ENCODE assay signal across 24 mouse cellular contexts in the genomic region with DNA sequence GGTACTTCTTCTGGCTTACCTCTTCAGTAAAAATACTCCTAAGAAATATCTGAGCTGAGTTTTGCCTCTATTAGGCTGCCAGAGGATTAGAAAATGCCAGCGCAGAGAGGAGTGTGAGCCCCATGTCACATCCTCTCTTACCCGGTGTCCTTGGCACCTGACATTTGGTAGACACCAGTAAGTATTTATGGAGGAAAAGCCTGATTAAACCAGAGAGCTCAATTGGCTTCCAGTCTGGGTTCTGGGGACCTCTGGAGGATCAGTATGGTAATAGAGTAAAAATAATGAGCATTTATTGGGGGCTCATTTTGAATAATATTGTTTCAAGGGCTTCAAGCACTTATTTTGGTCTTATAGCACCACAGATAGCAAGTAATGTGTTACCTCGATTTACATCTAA. TPM values are rescaled to one million over a fixed set of nuclear protein-coding genes. Genes with fewer than 3 reads are reported as not detected.
DNase-seq lines count a peak whose midpoint lies in the region; ATAC-seq and TF ChIP-seq lines count a peak whose summit lies in the region.
"Had no signal": no experiment of that assay in that cellular context is flagged by ENCODE, and none has a peak within 500 bp of the region (broad histone marks: within the 10 kb centered on the region; RNA-seq: fewer than 3 reads in every experiment).

No protein-coding gene starts in this region.

- peaks cover 19% of the 10 kb centered on the region for H3K4me1 ChIP-seq in heart, embryonic 12.5 days (replicated peaks)
- H3K4me1 ChIP-seq in kidney, postnatal 0 days (replicated peaks; ENCODE audit: insufficient read depth, low read length) = no peaks in the 10 kb centered on the region
- H3K4me1 ChIP-seq: midbrain, embryonic 12.5 days had no signal

- no peaks in the 10 kb centered on the region for H3K36me3 ChIP-seq in heart, embryonic 12.5 days
- H3K36me3 ChIP-seq in kidney, postnatal 0 days (ENCODE audit: insufficient read depth, low read length) = no peaks in the 10 kb centered on the region
- H3K36me3 ChIP-seq: G1E; heart, embryonic 15.5 days; midbrain, embryonic 12.5 days had no signal

- peak; percentile 20; the same call in 1 of the 2 replicates for TF ChIP-seq CTCF in kidney, postnatal 0 days (IDR thresholded peaks at IDR 0.05; ENCODE audit: low read depth)

- H3K9ac ChIP-seq in heart, embryonic 12.5 days = no peak overlapping the region
- no peak overlapping the region for H3K9ac ChIP-seq in kidney, postnatal 0 days (ENCODE audit: low read depth, low read length)
- H3K9ac ChIP-seq: heart, embryonic 15.5 days; hindbrain, embryonic 14.5 days; midbrain, embryonic 12.5 days had no signal

- peak; percentile 19 to 46 for DNase-seq in adrenal gland, adult (ENCODE audit: inconsistent age in 2 of 2, low spot score in 1 of 2)
- DNase-seq in adrenal gland, postnatal 4 days (ENCODE audit: low spot score in 2 of 2) = no peak
- peak; percentile 55 for DNase-seq in heart, adult 11 months
- DNase-seq in kidney, postnatal 0 days (ENCODE audit: low spot score) = no peak
- DNase-seq in kidney, adult 18-20 months = no peak
- peak; percentile 14 for DNase-seq in adrenal gland, postnatal 14 days
- no peak for DNase-seq in testis, postnatal 14 days (ENCODE audit: low spot score)
- DNase-seq: gastrocnemius, postnatal 10 days; kidney, adult 11 months; kidney, postnatal 14 days; liver; lung, adult 2 months; right cerebral cortex, postnatal 25 days; thymus, postnatal 36 days had no signal

- 70% methylated on average over 3 of the region's 3 CpGs for WGBS in heart, embryonic 12.5 days
- 83% methylated on average over 3 of the region's 3 CpGs for WGBS in kidney, postnatal 0 days

- H3K4me2 ChIP-seq in heart, embryonic 12.5 days = no peak overlapping the region
- H3K4me2 ChIP-seq in kidney, postnatal 0 days (ENCODE audit: low read length) = no peak overlapping the region
- H3K4me2 ChIP-seq: heart, embryonic 15.5 days; hindbrain, embryonic 14.5 days; midbrain, embryonic 12.5 days had no signal

- no peaks in the 10 kb centered on the region for H3K27me3 ChIP-seq in heart, embryonic 12.5 days (replicated peaks)
- no peaks in the 10 kb centered on the region for H3K27me3 ChIP-seq in kidney, postnatal 0 days (ENCODE audit: insufficient read depth, low read length)
- H3K27me3 ChIP-seq: heart, embryonic 15.5 days; midbrain, embryonic 12.5 days had no signal

- no peaks in the 10 kb centered on the region for H3K9me3 ChIP-seq in heart, embryonic 12.5 days (replicated peaks)
- H3K9me3 ChIP-seq in kidney, postnatal 0 days (replicated peaks; ENCODE audit: low read length) = no peaks in the 10 kb centered on the region
- H3K9me3 ChIP-seq: G1E; heart, embryonic 15.5 days; midbrain, embryonic 12.5 days had no signal

- H3K4me3 ChIP-seq in heart, embryonic 12.5 days = no peak overlapping the region
- H3K4me3 ChIP-seq in kidney, postnatal 0 days (replicated peaks; ENCODE audit: low read depth, low read length) = no peak overlapping the region
- H3K4me3 ChIP-seq: heart, embryonic 15.5 days; midbrain, embryonic 12.5 days had no signal

- ATAC-seq in heart, embryonic 12.5 days (ENCODE audit: insufficient number of reproducible peaks, low FRiP score) = no peak
- no peak for ATAC-seq in kidney, postnatal 0 days (replicated peaks; ENCODE audit: low FRiP score, low read depth)
- ATAC-seq: CD4-positive, CD25-positive, alpha-beta regulatory T cell, adult 4 months; forebrain, embryonic 16.5 days had no signal

- no peak overlapping the region for H3K27ac ChIP-seq in heart, embryonic 12.5 days (ENCODE audit: poor library complexity, severe bottlenecking)
- no peak overlapping the region for H3K27ac ChIP-seq in kidney, postnatal 0 days
- H3K27ac ChIP-seq: heart, embryonic 15.5 days; hindbrain, embryonic 14.5 days; macrophage; midbrain, embryonic 12.5 days had no signal

RNA-seq across cellular contexts. Expression of a gene that starts 39.6 kb away (rescaled TPM):
- total RNA-seq in adrenal gland, postnatal 4 days (2021) = under 1 TPM in 1 of 2 experiments, not detected in 1; 0.03 TPM
- polyA plus RNA-seq in heart, embryonic 12.5 days (2016; fragmentation: Nextera tagmentation; extraction: Ambion mirVana) = not detected in 2 replicates
- 0.01 TPM in 2 replicates for polyA plus RNA-seq in kidney, postnatal 0 days (2015; fragmentation: Nextera tagmentation; extraction: Ambion mirVana)
- not detected in 2 replicates for total RNA-seq in adrenal gland, postnatal 14 days (2021)
- total RNA-seq: gastrocnemius, postnatal 10 days had no signal
- polyA plus RNA-seq: CD4-positive, CD25-positive, alpha-beta regulatory T cell, adult 4 months; embryonic facial prominence, embryonic 11.5 days; forebrain, embryonic 16.5 days; G1E; macrophage; midbrain, embryonic 12.5 days; neural tube, embryonic 14.5 days had no signal

RNA-seq across cellular contexts. Expression of a gene that starts 46.7 kb away (rescaled TPM):
- 100 to 1,000 TPM in 1 of 2 experiments, 10 to 100 TPM in 1; 94.4 to 118 TPM for total RNA-seq in adrenal gland, postnatal 4 days (2021)
- polyA plus RNA-seq in heart, embryonic 12.5 days (2016; fragmentation: Nextera tagmentation; extraction: Ambion mirVana) = 22.3 and 22.6 TPM in 2 replicates
- polyA plus RNA-seq in kidney, postnatal 0 days (2015; fragmentation: Nextera tagmentation; extraction: Ambion mirVana) = 43.3 and 43.4 TPM in 2 replicates
- 46.4 and 59.7 TPM in 2 replicates for total RNA-seq in adrenal gland, postnatal 14 days (2021)
- total RNA-seq: G1E had no signal
- polyA plus RNA-seq: G1E had no signal

Comparison
In these comparisons a context has a peak if more than half of its experiments do, and no peak if none do; other contexts are left out.
1. DNase-seq: peak in adrenal gland, adult (2 of 2), heart, adult 11 months (single experiment) and adrenal gland, postnatal 14 days (single experiment); none in adrenal gland, postnatal 4 days (0 of 2), kidney, postnatal 0 days (single experiment), kidney, adult 18-20 months (single experiment) and testis, postnatal 14 days (single experiment).